Mouse (Mus musculus) right cerebral cortex, adult 2 months (tissue): ENCODE measurements around the gene A930033H14Rik.

Source experiments
- DNase-seq, 2 experiments: peaks; one replicate each; pipeline ENCODE4 v3.0.0; 2021 to 2022; ENCODE audit warnings: low spot score in 2 of 2

The A930033H14Rik gene

DNA sequence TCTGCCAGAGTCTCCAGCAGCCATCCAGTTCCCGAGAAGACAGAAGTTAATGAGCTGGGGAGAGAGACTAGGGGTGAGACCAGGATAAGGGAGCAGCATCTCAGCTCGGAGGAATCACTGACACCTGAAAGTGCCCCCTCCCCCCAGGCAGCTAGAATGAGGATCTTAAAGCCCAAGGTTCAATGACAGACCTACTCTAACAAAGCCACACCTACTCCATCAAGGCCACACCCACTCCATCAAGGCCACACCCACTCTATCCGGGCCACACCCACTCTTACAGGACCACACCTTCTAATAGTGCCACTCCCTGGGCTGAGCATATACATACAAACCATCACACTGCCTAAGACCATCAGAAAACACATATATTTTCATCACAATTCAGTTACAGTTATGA, 24.3 kb upstream of the A930033H14Rik start:
- DNase-seq, result no peak

DNA sequence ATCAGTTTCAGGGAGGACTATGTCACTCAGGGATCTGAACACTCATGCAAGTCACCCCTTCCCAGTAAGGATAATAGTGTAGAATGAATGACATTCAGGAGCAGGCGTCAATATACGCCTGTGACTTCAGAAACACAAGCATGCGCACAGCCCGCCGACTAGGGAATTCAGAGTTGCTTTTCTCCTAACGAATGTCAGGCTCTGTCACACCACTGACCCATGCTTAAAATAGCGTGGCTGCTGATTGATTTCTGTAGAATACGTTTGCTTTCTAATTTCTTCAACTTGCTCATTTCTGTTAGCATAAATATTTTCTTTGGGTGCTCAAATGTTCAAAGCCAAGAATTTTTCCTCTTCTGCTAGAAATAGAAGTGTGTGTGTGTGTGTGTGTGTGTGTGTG, 13.1 kb upstream of the A930033H14Rik start:
- DNase-seq, result no peak

DNA sequence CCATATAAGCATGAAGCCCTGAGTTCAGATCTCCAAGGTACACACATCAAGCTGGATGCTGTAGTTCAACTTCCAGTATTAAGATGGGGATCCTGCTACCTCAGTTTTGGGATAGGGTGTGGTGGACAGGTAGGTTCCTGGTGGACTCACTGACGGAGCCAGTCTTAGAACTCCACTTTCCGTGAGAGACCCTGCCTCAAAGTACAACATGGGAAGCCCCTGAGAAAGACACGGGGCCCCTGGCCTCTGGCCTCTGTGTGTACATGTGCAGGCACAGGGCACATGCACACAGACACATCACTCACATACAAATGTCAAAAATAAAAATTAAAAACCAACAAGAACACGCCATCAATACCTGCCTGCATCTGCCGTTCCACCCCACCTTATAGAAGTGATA, 12.6 kb upstream of the A930033H14Rik start:
- DNase-seq, result no peak

GRCm38 (mm10) chr10:69224276-69224675, 11.4 kb upstream of the A930033H14Rik start:
- no peak for DNase-seq

DNA sequence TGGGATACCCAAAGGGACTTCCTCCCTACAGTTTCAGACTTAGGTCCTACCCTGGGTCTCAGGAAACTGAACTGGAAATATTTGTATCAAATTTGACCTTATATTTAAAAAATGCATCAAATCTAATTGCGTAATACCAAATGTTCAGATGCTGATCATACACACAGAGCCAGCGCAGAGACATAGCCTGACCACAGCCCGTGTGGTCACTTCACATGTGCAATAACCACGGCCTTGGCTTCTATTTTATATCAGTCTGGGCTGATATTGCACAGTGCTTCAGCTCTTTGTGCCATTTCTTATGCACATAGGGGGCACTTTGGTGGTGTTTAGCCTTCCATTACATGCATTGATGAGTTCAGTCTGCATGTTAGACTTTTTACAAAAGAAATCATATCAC, 10.3 kb upstream of the A930033H14Rik start:
- no peak for DNase-seq

- DNase-seq, result no peak
These were observed 9.1 kb upstream of the A930033H14Rik start for GRCm38 (mm10) chr10:69221955-69222354.

DNA sequence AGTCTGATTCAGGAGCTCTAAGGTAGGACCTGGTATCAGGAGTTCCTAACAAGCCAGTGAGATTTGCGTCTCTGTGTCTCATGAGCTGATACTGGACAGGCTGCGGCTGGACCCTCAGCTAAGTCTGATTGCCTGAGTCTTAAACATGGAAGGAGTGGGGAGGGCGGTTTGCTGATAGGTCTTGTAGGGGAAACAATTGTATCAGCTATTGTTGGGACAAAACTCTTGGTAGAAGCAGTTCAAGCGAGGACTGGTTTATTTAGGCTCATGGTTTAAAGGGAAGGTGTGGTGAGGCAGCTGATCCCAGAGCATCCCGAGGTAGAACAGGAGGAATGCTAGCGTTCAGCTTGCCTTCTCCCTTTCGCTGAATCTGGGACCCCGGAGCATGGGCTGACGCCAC, 8.2 kb upstream of the A930033H14Rik start:
- no peak for DNase-seq

DNA sequence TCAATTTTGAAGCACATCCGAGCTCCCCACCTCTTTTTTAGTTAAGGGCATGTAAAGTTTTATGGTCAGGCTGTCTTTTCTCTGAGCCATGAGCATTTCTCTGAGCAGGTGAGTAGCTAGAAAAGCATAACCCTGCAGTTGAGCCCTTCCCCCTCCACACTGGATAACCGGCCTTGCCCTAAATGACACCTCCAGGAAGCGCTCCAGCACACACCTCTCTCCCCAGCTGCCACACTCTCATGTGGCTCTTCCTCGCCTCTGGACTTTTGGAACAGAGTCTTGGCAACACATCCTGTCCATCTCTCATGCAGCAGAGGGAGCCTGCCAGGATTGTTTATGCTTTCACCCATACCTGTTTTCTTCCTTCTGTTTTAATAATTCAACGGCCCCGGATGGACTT, 7.4 kb upstream of the A930033H14Rik start:
- no peak for DNase-seq

- no peak for DNase-seq
These were observed 6.4 kb upstream of the A930033H14Rik start for GRCm38 (mm10) chr10:69219289-69219626.

- peak in 1 of 2 experiments; percentile 1 for DNase-seq
These were observed 5.8 kb upstream of the A930033H14Rik start for GRCm38 (mm10) chr10:69218458-69219288.

GRCm38 (mm10) chr10:69217127-69217690, 4.3 kb upstream of the A930033H14Rik start:
- peak in 1 of 2 experiments; percentile 1 for DNase-seq

DNA sequence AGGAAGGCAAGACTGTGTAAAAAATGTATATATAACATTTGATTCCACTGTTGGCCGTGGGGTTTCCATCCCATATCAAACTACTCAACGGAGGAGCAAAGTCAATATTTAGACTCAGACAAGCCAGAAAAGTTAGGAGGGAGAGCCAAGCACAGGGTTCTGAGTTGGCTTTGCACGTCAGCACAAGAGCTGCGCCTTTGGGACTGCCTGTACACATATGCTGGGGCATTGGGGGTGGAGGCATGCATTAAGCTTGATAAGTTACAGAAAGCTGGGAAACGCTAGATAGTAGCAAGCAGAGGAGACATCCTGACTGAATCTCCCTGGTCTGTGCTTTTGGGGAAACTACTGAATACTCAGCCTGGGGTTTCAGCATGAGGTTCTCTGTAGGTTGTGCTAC, 1.1 kb upstream of the A930033H14Rik start:
- DNase-seq, result peak in 1 of 2 experiments; percentile 9

DNA sequence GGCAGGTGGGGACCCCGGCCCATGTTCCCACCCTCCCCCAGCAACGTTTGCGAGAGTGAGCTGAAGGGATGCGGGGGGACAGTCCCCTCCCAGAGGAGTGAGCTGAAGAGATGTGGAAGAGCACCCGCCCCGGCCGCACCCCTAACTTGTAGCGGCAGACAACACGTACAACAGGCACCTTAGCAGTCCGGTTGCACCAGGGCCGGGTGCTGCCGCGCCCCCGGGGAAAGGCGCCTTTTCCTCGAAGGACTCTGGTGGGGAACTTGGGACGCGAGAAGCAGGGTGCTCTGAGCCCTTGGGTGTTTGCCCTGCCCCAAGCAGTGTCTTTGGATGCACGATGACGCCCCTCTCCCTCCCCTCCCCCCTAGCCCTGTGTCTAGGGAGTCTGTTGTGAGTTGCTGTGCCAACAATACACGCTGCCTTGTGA, 566 bp upstream of the A930033H14Rik start:
- peak in 1 of 2 experiments; percentile 38 for DNase-seq

DNA sequence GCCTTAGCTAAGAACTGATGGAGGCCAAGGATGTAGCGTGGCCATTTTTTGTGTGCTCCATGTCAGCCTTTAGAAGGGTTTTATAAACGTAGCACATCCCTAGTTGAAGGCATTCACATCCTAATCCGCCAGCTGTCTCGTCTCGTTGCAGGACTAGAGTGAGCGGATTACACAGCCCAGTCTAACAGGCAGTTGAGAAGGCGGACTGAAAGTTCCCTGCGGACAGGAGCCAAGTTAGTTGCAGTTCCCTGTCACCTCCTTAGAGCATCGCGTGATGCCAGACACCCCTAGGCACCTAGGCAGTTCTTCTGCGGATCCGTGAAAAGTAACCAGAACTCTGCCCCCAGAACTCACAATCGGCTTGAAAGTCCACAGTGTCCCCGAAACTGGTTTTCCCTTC, 922 bp downstream of the A930033H14Rik start:
- peak; percentile 40 to 46 for DNase-seq

GRCm38 (mm10) chr10:69211560-69211959, 1.3 kb downstream of the A930033H14Rik start:
- DNase-seq, result no peak

GRCm38 (mm10) chr10:69210659-69211058, 2.2 kb downstream of the A930033H14Rik start:
- DNase-seq, result no peak

DNA sequence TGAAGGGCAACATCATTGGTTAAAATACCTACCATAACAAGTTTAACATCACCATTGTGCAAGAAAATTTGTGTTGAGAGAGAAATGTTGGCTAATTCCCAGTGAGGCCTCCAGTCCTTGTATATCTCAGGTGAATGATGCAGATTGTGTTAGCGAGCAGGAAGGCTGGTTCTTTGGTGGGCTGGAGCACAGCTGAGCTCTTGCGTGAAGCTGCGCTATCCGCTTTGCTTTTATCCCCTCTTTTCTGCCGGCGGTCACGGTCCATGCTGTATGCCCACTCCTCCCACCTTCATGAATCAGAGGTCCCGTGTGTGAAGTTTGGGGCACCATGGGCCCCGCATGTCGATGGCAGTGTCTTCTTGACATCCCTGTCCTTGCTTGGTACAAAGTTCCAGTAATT, 2.9 kb downstream of the A930033H14Rik start:
- DNase-seq, result no peak

- no peak for DNase-seq
These were observed 4.2 kb downstream of the A930033H14Rik start for GRCm38 (mm10) chr10:69208705-69209104.

- no peak for DNase-seq
These were observed 4.8 kb downstream of the A930033H14Rik start for GRCm38 (mm10) chr10:69207981-69208630.

DNA sequence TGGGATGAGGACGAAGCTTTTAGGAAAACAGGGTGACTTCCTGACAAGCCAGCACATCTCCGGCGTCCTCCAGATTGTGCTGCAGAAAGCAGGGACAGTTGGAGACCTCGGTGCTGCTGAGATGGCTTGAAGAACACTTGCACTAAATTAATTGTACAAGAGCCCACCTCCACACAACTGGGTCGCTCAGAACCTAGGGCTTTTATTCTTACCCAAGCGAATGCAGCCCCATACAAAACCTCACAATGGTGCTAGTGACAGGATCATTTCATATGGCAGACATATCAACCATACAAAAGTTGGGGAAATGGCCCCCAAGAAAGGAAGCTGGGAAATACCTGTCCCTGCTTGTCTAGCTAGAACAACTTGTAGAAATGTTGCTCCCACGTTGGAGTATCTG, 5.4 kb downstream of the A930033H14Rik start:
- no peak for DNase-seq

DNA sequence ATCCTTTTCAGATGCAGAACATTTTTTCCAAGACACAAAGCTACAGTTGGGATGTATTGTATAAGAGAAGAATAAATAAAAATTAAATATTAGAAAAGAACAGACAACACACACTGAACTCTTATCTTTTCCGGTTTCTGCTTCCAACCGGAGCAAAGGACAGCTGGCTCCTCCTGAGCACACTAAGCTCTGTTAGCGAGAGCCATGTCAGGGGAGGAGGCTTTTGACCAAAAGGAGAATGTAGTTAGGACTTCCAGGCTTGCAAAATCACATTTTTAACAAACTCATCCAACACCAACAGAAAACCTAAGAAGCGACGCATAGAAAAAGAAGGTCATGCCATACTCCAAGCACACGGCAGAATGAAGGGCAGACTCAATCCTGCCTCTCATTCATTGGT, 6.8 kb downstream of the A930033H14Rik start:
- DNase-seq, result no peak

DNA sequence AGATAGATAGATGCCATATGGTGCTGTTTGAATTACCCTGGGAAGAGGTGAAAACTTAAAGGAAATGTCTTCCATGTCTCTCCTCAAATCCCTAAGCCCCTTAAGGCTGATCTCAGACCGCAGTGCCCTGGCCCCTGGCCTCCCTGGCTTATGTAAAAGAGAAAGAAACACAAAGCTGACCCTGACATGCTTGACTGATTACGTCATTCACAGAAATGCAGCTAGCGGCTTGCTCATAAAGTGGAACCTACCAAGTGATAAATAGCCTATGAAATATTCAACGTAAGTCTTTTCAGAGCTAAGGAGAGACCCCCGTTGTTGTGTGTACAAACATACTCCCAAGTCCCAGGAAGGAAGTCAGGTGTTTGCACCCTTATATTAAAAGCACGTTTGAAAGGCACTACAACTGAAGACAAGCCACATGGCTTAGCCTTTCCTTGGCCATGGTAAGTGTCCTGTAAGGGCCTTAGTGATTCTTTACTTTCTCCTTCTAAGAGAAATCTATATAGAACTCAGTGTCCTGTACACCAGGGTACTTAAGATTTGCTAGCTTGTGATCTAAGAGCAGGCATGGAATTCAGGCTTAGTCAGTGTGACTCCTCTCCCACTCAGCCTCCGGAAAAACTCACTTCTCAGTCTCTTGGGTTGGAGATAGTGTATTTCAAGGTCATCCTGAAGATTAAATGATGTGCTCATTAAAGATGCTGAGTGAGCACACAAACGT, 8.1 kb downstream of the A930033H14Rik start:
- no peak for DNase-seq
